ENCODE assay signal across 35 mouse cellular contexts in genomic region chr3:142122376-142122775, GRCm38 (mm10). TPM values are rescaled to one million over a fixed set of nuclear protein-coding genes. Genes with fewer than 3 reads are reported as not detected.
"Had no signal": no experiment of that assay in that cellular context is flagged by ENCODE, and none has a peak within 500 bp of the region (broad histone marks: within the 10 kb centered on the region; RNA-seq: fewer than 3 reads in every experiment).

No protein-coding gene starts in this region.

- H3K4me2 ChIP-seq: heart, embryonic 11.5 days; heart, embryonic 12.5 days; heart, embryonic 13.5 days; heart, embryonic 15.5 days; hindbrain, embryonic 12.5 days; hindbrain, embryonic 13.5 days; hindbrain, embryonic 14.5 days; hindbrain, embryonic 15.5 days; intestine, embryonic 15.5 days; kidney, embryonic 15.5 days had no signal

- H3K9ac ChIP-seq: heart, embryonic 12.5 days; heart, embryonic 13.5 days; heart, embryonic 15.5 days; hindbrain, embryonic 12.5 days; hindbrain, embryonic 13.5 days; hindbrain, embryonic 14.5 days; hindbrain, embryonic 15.5 days; intestine, embryonic 15.5 days; kidney, embryonic 15.5 days had no signal

- DNase-seq: heart, postnatal 10 days; heart, postnatal 14 days; heart, postnatal 36 days; heart, postnatal 4 days; kidney, adult 11 months; kidney, adult 18-20 months; kidney, adult 8-10 months; kidney, adult 9 months; kidney, postnatal 10 days; kidney, postnatal 14 days; kidney, postnatal 25 days; kidney, postnatal 36 days; kidney, postnatal 4 days; layer of hippocampus, adult 9-11 months; layer of hippocampus, postnatal 36 days had no signal

- H3K9me3 ChIP-seq: heart, embryonic 10.5 days; heart, embryonic 12.5 days; heart, embryonic 13.5 days; heart, embryonic 15.5 days; hindbrain, embryonic 10.5 days; hindbrain, embryonic 12.5 days; hindbrain, embryonic 13.5 days; hindbrain, embryonic 15.5 days; intestine, embryonic 15.5 days; kidney, embryonic 15.5 days had no signal

- H3K4me3 ChIP-seq: heart, embryonic 10.5 days; heart, embryonic 12.5 days; heart, embryonic 13.5 days; heart, embryonic 15.5 days; hindbrain, embryonic 10.5 days; hindbrain, embryonic 12.5 days; hindbrain, embryonic 13.5 days; hindbrain, embryonic 15.5 days; intestine, embryonic 15.5 days; kidney, embryonic 15.5 days; layer of hippocampus, adult 2 months; left cerebral cortex, adult 2 months had no signal

- H3K27ac ChIP-seq: heart, embryonic 10.5 days; heart, embryonic 13.5 days; heart, embryonic 15.5 days; hindbrain, embryonic 10.5 days; hindbrain, embryonic 12.5 days; hindbrain, embryonic 13.5 days; hindbrain, embryonic 14.5 days; hindbrain, embryonic 15.5 days; hindbrain, postnatal 0 days; intestine, embryonic 15.5 days; kidney, embryonic 15.5 days; kidney, postnatal 0 days; layer of hippocampus, adult 2 months; left cerebral cortex, adult 2 months had no signal

- H3K27me3 ChIP-seq: hindbrain, embryonic 12.5 days; hindbrain, embryonic 13.5 days; hindbrain, embryonic 15.5 days; intestine, embryonic 15.5 days; kidney, embryonic 15.5 days had no signal

- H3K36me3 ChIP-seq: heart, embryonic 10.5 days; heart, embryonic 12.5 days; heart, embryonic 13.5 days; heart, embryonic 15.5 days; hindbrain, embryonic 10.5 days; hindbrain, embryonic 12.5 days; hindbrain, embryonic 13.5 days; hindbrain, embryonic 15.5 days; intestine, embryonic 15.5 days; kidney, embryonic 15.5 days had no signal

- H3K4me1 ChIP-seq: hindbrain, embryonic 15.5 days; intestine, embryonic 15.5 days had no signal

- ATAC-seq: hindbrain, embryonic 16.5 days; hindbrain, postnatal 0 days; intestine, embryonic 15.5 days; intestine, embryonic 16.5 days; intestine, postnatal 0 days had no signal

RNA-seq across cellular contexts. Expression of gene Bmpr1b, which starts 46.8 kb away (rescaled TPM):
- total RNA-seq: hematopoietic stem cell, adult 5-6 weeks had no signal
